Mouse (Mus musculus): ENCODE results near the gene Fgf5. TPM values are rescaled to one million over a fixed set of nuclear protein-coding genes. Genes with fewer than 3 reads are reported as not detected.

Gene Fgf5
- polyA plus RNA-seq, 1 experiment from 2014 or later: 0.76 TPM

DNA sequence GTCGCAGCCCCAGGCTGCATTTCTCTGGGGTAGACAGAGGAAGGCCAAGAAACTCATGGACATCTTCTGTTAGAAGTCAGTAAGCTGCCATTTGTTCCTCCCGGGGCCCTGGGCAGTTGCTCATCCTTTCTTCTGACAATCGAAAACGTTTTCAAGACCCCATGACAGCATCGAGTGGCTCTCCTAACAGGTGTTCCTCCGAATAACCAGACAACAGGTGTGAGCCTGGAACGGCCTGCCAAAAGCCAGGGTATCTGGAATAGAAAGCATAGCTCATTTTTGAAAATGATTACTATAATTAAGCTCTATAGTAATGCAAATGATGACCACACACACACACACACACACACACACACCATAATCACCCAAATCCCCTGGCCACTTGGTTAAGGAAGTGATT lies 7.2 kb upstream of the Fgf5 start:
- ATAC-seq (ENCODE audit: low FRiP score): no peak
- DNase-seq (ENCODE audit: low spot score): no peak
- H3K36me3 ChIP-seq (ENCODE audit: control insufficient read depth, insufficient read depth, low read length): no peaks in the 10 kb centered on the region
- no peak overlapping the region for H3K9ac ChIP-seq (ENCODE audit: low read depth, low read length)
- no peak overlapping the region for H3K4me2 ChIP-seq (replicated peaks; ENCODE audit: low read depth, low read length)
- H3K4me1 ChIP-seq (replicated peaks; ENCODE audit: control insufficient read depth, insufficient read depth, low read length): no peaks in the 10 kb centered on the region
- no peak overlapping the region for H3K27ac ChIP-seq (ENCODE audit: low read depth, low read length)
- no peak overlapping the region for H3K4me3 ChIP-seq (ENCODE audit: low read depth, low read length)
- WGBS: 79% methylated on average over 7 of the region's 7 CpGs
- H3K27me3 ChIP-seq (ENCODE audit: control insufficient read depth, insufficient read depth, low read length): no peaks in the 10 kb centered on the region
- H3K9me3 ChIP-seq (ENCODE audit: control insufficient read depth, low read length): no peaks in the 10 kb centered on the region

DNA sequence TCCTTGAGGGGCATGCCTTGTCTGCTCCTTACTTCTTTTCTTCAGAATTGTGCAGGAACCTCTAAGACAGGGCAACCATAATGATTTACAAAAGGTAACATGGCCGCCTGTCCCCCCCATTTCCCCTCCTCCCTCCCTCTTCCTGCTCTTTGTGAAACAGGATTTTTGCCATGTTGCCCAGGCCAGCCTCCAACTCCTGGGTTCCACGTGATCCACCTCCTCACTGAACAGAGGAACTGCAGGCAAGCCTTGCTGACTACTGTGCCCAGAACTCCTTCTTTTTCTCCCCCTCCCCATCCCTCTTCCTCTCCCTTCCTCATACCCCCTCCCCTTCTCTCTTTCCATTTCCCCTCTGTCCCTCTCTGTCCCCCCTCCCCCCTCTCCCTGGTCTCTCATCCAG lies 6.5 kb upstream of the Fgf5 start:
- Histone ChIP-seq H3K27me3 (ENCODE audit: control insufficient read depth, insufficient read depth, low read length) (no peaks in the 10 kb centered on the region), H3K27ac (ENCODE audit: low read depth, low read length) (no peak overlapping the region), H3K9ac (ENCODE audit: low read depth, low read length) (no peak overlapping the region), H3K4me3 (ENCODE audit: low read depth, low read length) (no peak overlapping the region), H3K4me1 (replicated peaks; ENCODE audit: control insufficient read depth, insufficient read depth, low read length) (no peaks in the 10 kb centered on the region), H3K9me3 (ENCODE audit: control insufficient read depth, low read length) (no peaks in the 10 kb centered on the region), H3K4me2 (replicated peaks; ENCODE audit: low read depth, low read length) (no peak overlapping the region), H3K36me3 (ENCODE audit: control insufficient read depth, insufficient read depth, low read length) (no peaks in the 10 kb centered on the region)
- DNase-seq (ENCODE audit: low spot score) (no peak), ATAC-seq (ENCODE audit: low FRiP score) (no peak)
- WGBS: 66% methylated on average over 2 of the region's 2 CpGs

- Histone ChIP-seq H3K4me3 (ENCODE audit: low read depth, low read length) (no peak overlapping the region), H3K4me1 (replicated peaks; ENCODE audit: control insufficient read depth, insufficient read depth, low read length) (no peaks in the 10 kb centered on the region; the same call in 1 of the 2 replicates), H3K36me3 (ENCODE audit: control insufficient read depth, insufficient read depth, low read length) (no peaks in the 10 kb centered on the region), H3K27me3 (ENCODE audit: control insufficient read depth, insufficient read depth, low read length) (peaks cover 20% of the 10 kb centered on the region), H3K4me2 (replicated peaks; ENCODE audit: low read depth, low read length) (no peak overlapping the region), H3K9me3 (ENCODE audit: control insufficient read depth, low read length) (no peaks in the 10 kb centered on the region), H3K27ac (ENCODE audit: low read depth, low read length) (no peak overlapping the region), H3K9ac (ENCODE audit: low read depth, low read length) (no peak overlapping the region)
- peak; percentile 26 for DNase-seq (ENCODE audit: low spot score)
- peak; percentile 16; the same call in 1 of the 2 replicates for ATAC-seq (ENCODE audit: low FRiP score)
- WGBS: 12% methylated on average over 6 of the region's 6 CpGs
Observed at GRCm38 (mm10) chr5:98253147-98253546, 837 bp upstream of the Fgf5 start.

- DNase-seq (ENCODE audit: low spot score): peak; percentile 48
- 3% methylated on average over 12 of the region's 12 CpGs for WGBS
- H3K4me2 ChIP-seq (replicated peaks; ENCODE audit: low read depth, low read length): no peak overlapping the region
- H3K36me3 ChIP-seq (ENCODE audit: control insufficient read depth, insufficient read depth, low read length): no peaks in the 10 kb centered on the region
- H3K27ac ChIP-seq (ENCODE audit: low read depth, low read length): no peak overlapping the region
- ATAC-seq (ENCODE audit: low FRiP score): no peak
- no peaks in the 10 kb centered on the region for H3K9me3 ChIP-seq (ENCODE audit: control insufficient read depth, low read length)
- peaks cover 20% of the 10 kb centered on the region for H3K27me3 ChIP-seq (ENCODE audit: control insufficient read depth, insufficient read depth, low read length)
- H3K4me1 ChIP-seq (replicated peaks; ENCODE audit: control insufficient read depth, insufficient read depth, low read length): no peaks in the 10 kb centered on the region; the same call in 1 of the 2 replicates
- H3K4me3 ChIP-seq (ENCODE audit: low read depth, low read length): no peak overlapping the region
- no peak overlapping the region for H3K9ac ChIP-seq (ENCODE audit: low read depth, low read length)
Observed at GRCm38 (mm10) chr5:98255176-98255575, 1.2 kb downstream of the Fgf5 start.

DNA sequence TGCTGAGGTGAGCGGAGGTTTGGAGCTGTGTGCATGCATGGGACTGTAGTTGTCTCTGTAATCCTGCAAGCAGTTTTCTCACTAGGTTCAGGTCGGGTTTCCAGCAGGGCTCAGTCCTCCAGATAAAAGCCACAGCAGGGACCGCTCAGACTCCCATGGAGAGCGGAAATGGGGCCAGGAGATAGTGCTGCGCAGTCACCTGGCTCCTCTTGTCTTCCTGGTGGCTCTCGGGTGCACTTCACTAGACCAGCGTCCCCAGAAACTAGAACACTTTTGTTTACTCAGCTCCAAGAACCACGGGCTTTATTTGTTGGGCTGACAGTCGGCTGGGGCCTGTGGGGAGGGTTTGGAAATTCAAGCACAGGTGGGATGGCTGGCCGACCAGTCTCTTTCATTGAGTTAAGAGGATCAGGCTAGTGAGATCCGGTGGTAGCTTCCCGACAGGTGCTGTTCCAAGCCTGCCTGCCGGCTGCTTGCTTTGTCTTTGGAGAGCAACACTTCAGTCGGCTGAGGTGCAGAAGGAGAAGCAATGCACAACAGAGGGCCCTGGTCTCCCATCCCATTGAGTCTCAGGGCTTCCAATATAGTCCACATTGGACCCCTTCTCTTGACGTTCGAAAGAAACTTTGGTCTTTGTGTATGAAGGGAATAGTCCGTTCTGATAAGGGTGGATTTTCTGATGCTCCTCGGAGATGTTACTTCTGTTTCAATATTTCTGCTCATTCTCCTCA lies 1.9 kb downstream of the Fgf5 start:
- 4% methylated on average over 18 of the region's 18 CpGs for WGBS
- Histone ChIP-seq H3K9ac (ENCODE audit: low read depth, low read length) (no peak overlapping the region), H3K27me3 (ENCODE audit: control insufficient read depth, insufficient read depth, low read length) (peaks cover 20% of the 10 kb centered on the region)

DNA sequence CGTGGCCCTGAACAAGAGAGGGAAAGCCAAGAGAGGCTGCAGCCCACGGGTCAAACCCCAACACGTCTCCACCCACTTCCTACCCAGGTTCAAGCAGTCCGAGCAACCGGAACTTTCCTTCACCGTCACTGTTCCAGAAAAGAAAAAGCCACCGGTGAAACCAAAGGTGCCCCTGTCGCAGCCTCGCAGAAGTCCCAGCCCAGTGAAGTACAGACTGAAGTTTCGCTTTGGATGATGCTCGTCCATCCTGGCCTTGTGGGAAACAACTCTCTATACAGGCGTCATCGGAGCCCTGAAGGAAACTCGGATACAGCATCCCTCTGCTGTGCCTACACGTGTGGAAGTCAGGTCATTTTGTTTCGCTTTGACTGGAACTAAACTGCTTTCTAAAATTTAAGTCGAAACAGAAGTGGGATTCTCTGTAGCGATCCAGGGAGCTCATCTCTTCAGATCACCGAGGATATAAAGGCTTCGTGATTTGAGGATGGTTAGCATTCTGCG lies 21.4 kb downstream of the Fgf5 start:
- ATAC-seq (ENCODE audit: low FRiP score): no peak
- no peak for DNase-seq (ENCODE audit: low spot score)
- no peaks in the 10 kb centered on the region for H3K36me3 ChIP-seq (ENCODE audit: control insufficient read depth, insufficient read depth, low read length)
- 89% methylated on average over 21 of the region's 21 CpGs for WGBS
- no peak overlapping the region for H3K27ac ChIP-seq (ENCODE audit: low read depth, low read length)
- no peaks in the 10 kb centered on the region for H3K4me1 ChIP-seq (replicated peaks; ENCODE audit: control insufficient read depth, insufficient read depth, low read length)
- H3K9ac ChIP-seq (ENCODE audit: low read depth, low read length): no peak overlapping the region
- H3K9me3 ChIP-seq (ENCODE audit: control insufficient read depth, low read length): no peaks in the 10 kb centered on the region
- H3K4me3 ChIP-seq (ENCODE audit: low read depth, low read length): no peak overlapping the region
- H3K27me3 ChIP-seq (ENCODE audit: control insufficient read depth, insufficient read depth, low read length): no peaks in the 10 kb centered on the region
- H3K4me2 ChIP-seq (replicated peaks; ENCODE audit: low read depth, low read length): no peak overlapping the region

More for the DNA sequence above, 1.9 kb downstream of the Fgf5 start:
- H3K27ac ChIP-seq (ENCODE audit: low read depth, low read length): no peak overlapping the region
- DNase-seq (ENCODE audit: low spot score): peak; percentile 43
- H3K9me3 ChIP-seq (ENCODE audit: control insufficient read depth, low read length): no peaks in the 10 kb centered on the region
- H3K4me3 ChIP-seq (ENCODE audit: low read depth, low read length): no peak overlapping the region
- H3K4me1 ChIP-seq (replicated peaks; ENCODE audit: control insufficient read depth, insufficient read depth, low read length): no peaks in the 10 kb centered on the region; the same call in 1 of the 2 replicates
- no peak overlapping the region for H3K4me2 ChIP-seq (replicated peaks; ENCODE audit: low read depth, low read length)
- H3K36me3 ChIP-seq (ENCODE audit: control insufficient read depth, insufficient read depth, low read length): no peaks in the 10 kb centered on the region
- ATAC-seq (ENCODE audit: low FRiP score): no peak

DNA sequence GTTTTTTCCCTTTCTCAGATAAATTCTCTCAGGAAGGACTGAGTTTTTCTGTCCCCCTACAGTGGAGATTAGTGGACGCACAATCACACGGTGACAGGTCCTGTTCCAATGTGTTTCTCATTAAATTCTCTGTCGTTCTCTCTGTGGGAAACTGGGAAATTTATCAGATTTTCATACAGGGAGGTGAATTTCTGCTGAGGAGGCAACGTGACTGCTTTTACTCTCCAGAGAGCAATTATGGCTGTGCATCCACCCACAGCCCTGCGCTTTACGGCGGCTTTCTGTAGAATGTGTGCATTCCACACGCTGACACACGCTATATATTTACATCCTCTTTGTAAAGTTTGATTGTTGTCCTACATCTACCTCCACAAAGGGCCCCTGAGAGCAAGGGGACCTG lies 28.0 kb downstream of the Fgf5 start:
- DNase-seq (ENCODE audit: low spot score): no peak
- Histone ChIP-seq H3K4me1 (replicated peaks; ENCODE audit: control insufficient read depth, insufficient read depth, low read length) (no peaks in the 10 kb centered on the region), H3K27me3 (ENCODE audit: control insufficient read depth, insufficient read depth, low read length) (no peaks in the 10 kb centered on the region), H3K4me2 (replicated peaks; ENCODE audit: low read depth, low read length) (no peak overlapping the region), H3K4me3 (ENCODE audit: low read depth, low read length) (no peak overlapping the region), H3K9me3 (ENCODE audit: control insufficient read depth, low read length) (no peaks in the 10 kb centered on the region), H3K9ac (ENCODE audit: low read depth, low read length) (no peak overlapping the region), H3K27ac (ENCODE audit: low read depth, low read length) (no peak overlapping the region), H3K36me3 (ENCODE audit: control insufficient read depth, insufficient read depth, low read length) (no peaks in the 10 kb centered on the region)
- ATAC-seq (ENCODE audit: low FRiP score): no peak
- WGBS: 53% methylated on average over 9 of the region's 9 CpGs

DNA sequence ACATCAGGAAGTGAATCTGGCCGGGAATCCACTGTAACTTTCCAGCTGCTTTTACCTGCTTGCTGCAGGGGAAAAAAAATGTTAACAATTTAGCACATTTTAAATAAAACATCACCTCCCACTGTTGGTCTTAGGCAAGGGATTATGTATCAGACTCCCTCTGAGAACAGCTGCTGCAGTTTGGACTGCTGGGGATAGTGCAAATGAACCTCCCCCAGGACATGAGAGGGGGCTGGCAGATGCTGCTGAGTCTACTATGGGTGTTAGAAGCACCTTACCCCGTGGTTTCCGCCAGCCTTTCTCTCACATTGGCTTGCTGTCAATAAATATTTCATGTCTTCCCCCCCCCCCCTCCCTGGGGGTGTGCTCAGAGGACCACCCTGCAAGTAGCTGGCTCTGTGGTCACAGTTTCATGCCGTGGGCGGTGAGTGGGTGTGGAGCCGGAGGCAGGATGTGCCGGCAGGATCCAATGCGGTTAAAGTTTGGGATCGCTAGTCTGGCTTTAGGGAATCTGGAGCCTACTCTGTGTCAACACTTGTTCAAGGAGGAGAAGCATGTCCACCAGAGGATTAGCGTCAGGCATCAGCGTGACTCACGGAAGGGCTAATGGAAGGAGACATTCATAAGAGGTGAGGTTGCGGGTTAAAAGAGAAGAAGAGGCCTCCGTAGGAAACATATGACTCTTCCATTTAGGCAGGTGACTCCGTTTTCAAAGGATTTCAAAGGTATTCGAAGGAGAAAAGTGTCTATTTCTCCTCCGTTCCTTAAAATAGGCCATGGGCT lies 29.9 kb downstream of the Fgf5 start:
- ATAC-seq (ENCODE audit: low FRiP score): no peak
- H3K36me3 ChIP-seq (ENCODE audit: control insufficient read depth, insufficient read depth, low read length): no peaks in the 10 kb centered on the region
- no peak overlapping the region for H3K4me2 ChIP-seq (replicated peaks; ENCODE audit: low read depth, low read length)
- no peak overlapping the region for H3K27ac ChIP-seq (ENCODE audit: low read depth, low read length)
- H3K9me3 ChIP-seq (ENCODE audit: control insufficient read depth, low read length): no peaks in the 10 kb centered on the region
- no peak overlapping the region for H3K9ac ChIP-seq (ENCODE audit: low read depth, low read length)
- H3K4me3 ChIP-seq (ENCODE audit: low read depth, low read length): no peak overlapping the region
- peak; percentile 15 for DNase-seq (ENCODE audit: low spot score)
- H3K27me3 ChIP-seq (ENCODE audit: control insufficient read depth, insufficient read depth, low read length): no peaks in the 10 kb centered on the region
- WGBS: 36% methylated on average over 17 of the region's 17 CpGs
- no peaks in the 10 kb centered on the region for H3K4me1 ChIP-seq (replicated peaks; ENCODE audit: control insufficient read depth, insufficient read depth, low read length)

Measured in hindbrain, embryonic 11.5 days (tissue).